Mouse (Mus musculus) erythroblast, embryonic 14.5 days (primary cell): ENCODE results near the gene C1ra.

Source experiments
- GATA1 ChIP-seq: IDR thresholded peaks from 2 replicates; pipeline ENCODE4 v1.6.1; 2012; ENCODE audit warnings: low read length, inconsistent platforms, mixed read lengths
- TAL1 ChIP-seq: IDR thresholded peaks from 3 replicates; pipeline ENCODE4 v1.6.1; 2012; ENCODE audit warnings: low read length, inconsistent platforms, mixed read lengths

DNA sequence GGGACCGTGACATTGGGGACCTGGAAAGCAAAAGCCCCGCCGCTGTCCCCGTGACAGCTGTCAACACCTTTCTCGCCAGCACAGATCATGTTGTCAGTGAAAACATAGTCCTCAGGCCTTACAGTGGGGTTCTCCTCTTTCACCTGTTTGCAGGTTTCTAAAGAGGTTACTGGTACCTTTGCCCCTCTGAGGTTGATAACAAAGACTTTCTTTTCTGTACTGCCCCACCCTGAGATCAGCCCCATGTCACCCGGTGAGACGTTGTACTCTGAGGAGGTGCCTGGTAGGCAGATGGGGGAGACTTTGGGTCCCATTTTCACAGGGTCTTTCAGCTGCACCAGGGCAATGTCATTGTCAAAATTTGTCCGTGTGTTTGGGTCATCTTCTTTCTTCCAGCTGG, 18.9 kb downstream of the C1ra start:
- TF ChIP-seq TAL1 (no peak), GATA1 (no peak)
